Mouse (Mus musculus): ENCODE results near the gene Fosl1. TPM values are rescaled to one million over a fixed set of nuclear protein-coding genes. Genes with fewer than 3 reads are reported as not detected.
"Not testable (repeated sequence)": the region's sequence is repeated elsewhere in the genome, so short reads cannot be mapped to it uniquely, and the experiment has no call there.

The Fosl1 gene
- total RNA-seq, 1 experiment from 2014 or later, result not detected

DNA sequence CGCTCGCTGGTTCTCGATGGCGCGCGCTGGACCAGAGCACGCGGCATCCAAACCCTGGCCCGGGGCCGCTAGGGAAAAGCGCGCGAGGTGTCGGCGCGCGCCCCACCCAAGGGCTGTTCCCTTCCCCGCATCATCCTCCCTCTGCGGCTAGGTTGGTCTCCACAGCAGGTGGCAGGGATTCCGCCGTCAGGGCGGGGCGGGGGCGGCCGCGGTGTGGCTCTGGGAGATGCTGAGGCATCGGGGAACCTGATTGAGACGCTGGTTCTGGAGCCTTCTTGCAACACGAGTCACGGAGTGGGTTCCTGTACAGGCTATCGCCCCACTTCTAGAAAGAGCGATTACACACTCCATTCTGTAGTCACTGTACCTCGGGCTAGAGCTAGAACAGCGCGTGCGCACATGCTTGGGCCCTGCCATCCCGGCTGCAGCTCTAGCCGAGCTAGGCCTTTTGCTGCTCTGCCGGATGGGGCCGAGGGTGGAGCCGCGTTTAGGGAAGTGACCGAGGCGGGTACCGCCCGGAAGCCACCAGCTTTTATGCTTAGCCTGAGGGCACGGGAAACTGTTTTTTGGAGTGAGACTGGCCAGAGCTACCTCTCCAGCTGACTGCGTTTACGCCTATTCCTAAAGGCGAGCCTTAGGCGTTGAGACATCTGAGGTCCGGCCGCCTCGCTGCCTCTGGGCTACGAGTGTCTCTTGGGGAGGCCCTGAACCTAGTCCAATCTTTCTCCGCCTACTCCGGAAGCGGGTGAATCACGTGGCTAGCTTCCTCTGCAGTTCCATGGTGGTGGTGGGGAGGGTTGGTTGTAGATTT lies 43.8 kb downstream of the Fosl1 start:
- peak; percentile 38 for ATAC-seq (ENCODE audit: extremely low read depth, insufficient number of reproducible peaks, low FRiP score, poor library complexity, severe bottlenecking)

- ATAC-seq (ENCODE audit: extremely low read depth, insufficient number of reproducible peaks, low FRiP score, poor library complexity, severe bottlenecking), result no peak
Observed at GRCm38 (mm10) chr19:5492641-5493040, 45.3 kb downstream of the Fosl1 start.

DNA sequence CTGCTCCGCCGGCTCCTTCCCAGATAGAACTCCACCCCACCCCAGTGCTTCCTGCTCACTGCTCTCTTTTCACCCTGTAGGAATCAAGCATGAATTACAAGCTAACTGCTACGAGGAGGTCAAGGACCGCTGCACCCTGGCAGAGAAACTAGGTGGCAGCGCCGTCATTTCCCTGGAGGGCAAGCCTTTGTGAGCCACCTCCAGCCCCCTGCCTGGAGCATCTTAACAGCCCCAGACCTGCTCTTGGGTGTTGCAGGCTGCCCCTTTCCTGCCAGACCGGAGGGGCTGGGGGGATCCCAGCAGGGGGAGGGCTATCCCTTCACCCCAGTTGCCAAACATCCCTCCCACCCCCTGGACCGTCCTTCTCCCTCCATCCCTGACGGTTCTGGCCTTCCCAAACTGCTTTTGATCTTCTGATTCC lies 46.0 kb downstream of the Fosl1 start:
- not testable (repeated sequence) for ATAC-seq (ENCODE audit: extremely low read depth, insufficient number of reproducible peaks, low FRiP score, poor library complexity, severe bottlenecking)

DNA sequence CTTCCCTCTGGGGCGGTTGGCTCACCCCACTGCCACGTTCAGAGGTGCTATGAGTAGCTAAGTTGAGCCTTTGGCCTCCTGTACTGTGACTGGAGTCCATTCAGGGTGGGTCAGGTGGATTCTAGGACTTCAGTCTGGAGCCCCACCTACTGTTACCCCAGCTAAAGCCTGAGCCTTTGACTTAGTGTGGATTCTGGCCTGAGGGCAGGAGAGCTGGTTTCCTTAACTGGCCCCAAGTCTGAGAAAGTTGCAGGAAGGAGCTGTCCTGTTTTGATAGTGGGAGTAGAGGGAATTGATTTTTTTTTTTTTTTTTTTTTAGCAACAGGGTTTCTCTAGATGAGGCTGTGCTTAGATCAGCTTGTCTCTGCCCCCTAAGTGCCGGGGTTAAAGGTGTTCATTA lies 47.0 kb downstream of the Fosl1 start:
- no peak for ATAC-seq (ENCODE audit: extremely low read depth, insufficient number of reproducible peaks, low FRiP score, poor library complexity, severe bottlenecking)

DNA sequence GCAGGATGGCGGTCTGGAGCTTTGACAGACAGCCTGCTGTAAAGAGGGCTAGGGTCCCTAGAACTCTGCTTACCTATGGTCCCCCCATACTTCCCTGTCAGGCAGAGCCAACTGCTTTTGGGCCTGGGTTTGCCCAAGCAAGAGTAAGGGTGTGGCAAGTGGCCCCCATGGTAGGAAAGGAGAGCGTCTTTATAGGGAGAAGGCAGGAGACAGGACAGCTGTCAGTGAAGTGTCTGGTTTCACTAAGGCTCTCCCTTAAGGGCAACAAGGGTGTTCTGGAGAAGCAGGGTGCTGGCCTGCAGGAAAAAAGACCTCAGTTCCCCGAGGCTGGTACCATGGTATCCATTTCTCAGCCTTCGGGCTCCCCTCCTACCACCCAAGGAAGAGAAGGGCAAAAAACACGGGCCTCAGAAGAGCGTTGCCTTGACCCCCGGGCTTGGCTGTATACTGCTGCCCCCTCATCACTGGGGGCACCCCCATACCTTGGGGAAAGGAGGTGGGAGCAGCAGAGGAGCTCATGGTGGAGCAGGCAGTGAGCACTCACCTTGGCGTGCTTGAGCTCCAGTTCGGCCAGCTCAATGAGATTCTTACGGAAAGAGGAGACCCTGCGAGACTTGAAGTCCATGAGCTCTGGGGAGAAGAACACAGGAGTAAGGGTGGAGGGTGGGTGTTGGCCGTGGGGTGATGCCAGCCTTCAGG lies 48.2 kb downstream of the Fosl1 start:
- ATAC-seq (ENCODE audit: extremely low read depth, insufficient number of reproducible peaks, low FRiP score, poor library complexity, severe bottlenecking), result no peak

DNA sequence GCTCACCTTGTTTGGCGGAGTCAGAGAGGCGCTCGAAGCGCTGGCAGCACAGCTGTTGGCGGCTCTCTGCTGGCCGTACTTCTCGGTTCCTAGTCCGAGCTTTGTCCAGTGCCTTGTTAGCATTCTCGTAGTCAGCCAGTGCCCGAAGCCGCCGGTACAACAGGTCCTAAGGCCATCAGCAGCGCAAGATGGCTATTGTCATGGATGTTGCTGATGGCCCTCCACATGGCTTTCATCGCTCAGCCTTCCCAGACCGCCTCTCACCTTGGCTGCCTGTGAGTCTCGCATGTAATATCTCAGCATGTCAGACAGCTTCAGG lies 48.7 kb downstream of the Fosl1 start:
- ATAC-seq (ENCODE audit: extremely low read depth, insufficient number of reproducible peaks, low FRiP score, poor library complexity, severe bottlenecking), result no peak

DNA sequence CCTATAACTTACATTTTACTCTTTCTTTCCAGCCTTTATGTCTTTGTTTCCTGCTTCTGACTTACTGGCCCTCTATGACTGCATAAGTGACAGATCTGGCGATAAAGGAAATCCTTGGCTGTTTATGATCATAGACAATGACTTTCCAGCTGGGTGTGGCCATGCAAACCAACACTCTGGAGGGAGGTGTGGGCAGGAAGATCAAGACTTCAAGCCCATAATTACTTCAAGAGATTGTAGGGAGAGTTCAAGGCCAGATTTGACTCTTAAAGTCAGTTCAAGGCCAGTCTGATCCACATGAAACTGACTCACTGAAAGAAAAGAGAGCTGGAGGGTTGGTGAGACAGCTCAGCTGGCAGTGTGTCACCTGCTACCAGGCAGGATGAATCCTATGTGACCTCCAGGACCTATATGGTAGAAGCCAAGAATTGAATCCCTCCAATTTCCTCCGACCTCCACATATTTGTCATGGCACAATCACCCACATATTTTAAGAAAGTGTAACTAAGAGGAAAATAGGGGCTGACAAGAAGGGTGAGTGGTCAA lies 53.1 kb downstream of the Fosl1 start:
- no peak for ATAC-seq (ENCODE audit: extremely low read depth, insufficient number of reproducible peaks, low FRiP score, poor library complexity, severe bottlenecking)

GRCm38 (mm10) chr19:5503687-5504086 lies 56.3 kb downstream of the Fosl1 start, which contains the start of gene 1700020D05Rik:
Gene 1700020D05Rik (minus strand): TSS chr19:5503787.
- no peak for ATAC-seq (ENCODE audit: extremely low read depth, insufficient number of reproducible peaks, low FRiP score, poor library complexity, severe bottlenecking)

Other genes starting within 250 kb of the Fosl1 start
- 50.5 and 54.0 TPM in 2 replicates for gene Pacs1, start 174.4 kb upstream of the Fosl1 start, total RNA-seq (2017)
- gene Sf3b2, start 152.1 kb upstream of the Fosl1 start, total RNA-seq (2017), result 273 and 288 TPM in 2 replicates
- gene Gal3st3, start 149.2 kb upstream of the Fosl1 start, total RNA-seq (2017), result not detected in 2 replicates
- not detected in 2 replicates for gene Catsper1, start 111.8 kb upstream of the Fosl1 start, total RNA-seq (2017)
- gene Cst6, start 98.0 kb upstream of the Fosl1 start, total RNA-seq (2017), result 1.4 TPM in 1 of 2 replicates, not detected in the other
- 31.6 and 36.8 TPM in 2 replicates for gene Eif1ad, start 80.8 kb upstream of the Fosl1 start, total RNA-seq (2017)
- 15.2 and 17.9 TPM in 2 replicates for gene Banf1, start 80.4 kb upstream of the Fosl1 start, total RNA-seq (2017)
- gene Sart1, start 58.8 kb upstream of the Fosl1 start, total RNA-seq (2017), result 135 and 147 TPM in 2 replicates
- 1.5 TPM in 1 of 2 replicates, not detected in the other for gene Tsga10ip, start 45.0 kb upstream of the Fosl1 start, total RNA-seq (2017)
- gene Drap1, start 22.6 kb upstream of the Fosl1 start, total RNA-seq (2017), result 91.6 and 100 TPM in 2 replicates
- 21.1 and 22.2 TPM in 2 replicates for gene AI837181, start 22.4 kb upstream of the Fosl1 start, total RNA-seq (2017)
- 2.3 and 2.8 TPM in 2 replicates for gene Ccdc85b, start 10.3 kb downstream of the Fosl1 start, total RNA-seq (2017)
- gene Fibp, start 13.1 kb downstream of the Fosl1 start, total RNA-seq (2017), result 133 and 137 TPM in 2 replicates
- 11.1 and 11.2 TPM in 2 replicates for gene Ctsw, start 21.0 kb downstream of the Fosl1 start, total RNA-seq (2017)
- gene Efemp2, start 26.4 kb downstream of the Fosl1 start, total RNA-seq (2017), result 0.70 TPM in 1 of 2 replicates, not detected in the other
- gene Mus81, start 40.9 kb downstream of the Fosl1 start, total RNA-seq (2017), result 19.0 and 22.0 TPM in 2 replicates
- gene Cfl1, start 42.9 kb downstream of the Fosl1 start, total RNA-seq (2017), result 1,009 and 1,084 TPM in 2 replicates
- gene 1700020D05Rik, start 56.2 kb downstream of the Fosl1 start, total RNA-seq (2017), result 0.86 and 5.0 TPM in 2 replicates
- 7.4 and 11.3 TPM in 2 replicates for gene Snx32, start 63.0 kb downstream of the Fosl1 start, total RNA-seq (2017)
- gene Ovol1, start 113.1 kb downstream of the Fosl1 start, total RNA-seq (2017), result 0.23 and 0.25 TPM in 2 replicates
- gene Ap5b1, start 120.5 kb downstream of the Fosl1 start, total RNA-seq (2017), result 14.6 and 18.0 TPM in 2 replicates
- gene Rnaseh2c, start 154.3 kb downstream of the Fosl1 start, total RNA-seq (2017), result 50.5 and 64.0 TPM in 2 replicates
- 77.8 and 89.0 TPM in 2 replicates for gene Kat5, start 162.7 kb downstream of the Fosl1 start, total RNA-seq (2017)
- 143 and 145 TPM in 2 replicates for gene Rela, start 189.9 kb downstream of the Fosl1 start, total RNA-seq (2017)
- gene Sipa1, start 216.2 kb downstream of the Fosl1 start, total RNA-seq (2017), result 199 and 249 TPM in 2 replicates
- 64.1 and 65.3 TPM in 2 replicates for gene Map3k11, start 241.2 kb downstream of the Fosl1 start, total RNA-seq (2017)
- gene Pcnx3, start 241.4 kb downstream of the Fosl1 start, total RNA-seq (2017), result 58.3 and 60.2 TPM in 2 replicates

All from neutrophil, adult 5-6 weeks (primary cell).